Mouse (Mus musculus): ENCODE measurements around the gene Sema4b. TPM values are rescaled to one million over a fixed set of nuclear protein-coding genes. Genes with fewer than 3 reads are reported as not detected.
A peak's percentile ranks its signal among the peaks of the same experiment; 100 is the strongest.

The Sema4b gene
- total and polyA plus RNA-seq, 2 experiments from 2014 or later = 11.7 to 17.5 TPM

DNA sequence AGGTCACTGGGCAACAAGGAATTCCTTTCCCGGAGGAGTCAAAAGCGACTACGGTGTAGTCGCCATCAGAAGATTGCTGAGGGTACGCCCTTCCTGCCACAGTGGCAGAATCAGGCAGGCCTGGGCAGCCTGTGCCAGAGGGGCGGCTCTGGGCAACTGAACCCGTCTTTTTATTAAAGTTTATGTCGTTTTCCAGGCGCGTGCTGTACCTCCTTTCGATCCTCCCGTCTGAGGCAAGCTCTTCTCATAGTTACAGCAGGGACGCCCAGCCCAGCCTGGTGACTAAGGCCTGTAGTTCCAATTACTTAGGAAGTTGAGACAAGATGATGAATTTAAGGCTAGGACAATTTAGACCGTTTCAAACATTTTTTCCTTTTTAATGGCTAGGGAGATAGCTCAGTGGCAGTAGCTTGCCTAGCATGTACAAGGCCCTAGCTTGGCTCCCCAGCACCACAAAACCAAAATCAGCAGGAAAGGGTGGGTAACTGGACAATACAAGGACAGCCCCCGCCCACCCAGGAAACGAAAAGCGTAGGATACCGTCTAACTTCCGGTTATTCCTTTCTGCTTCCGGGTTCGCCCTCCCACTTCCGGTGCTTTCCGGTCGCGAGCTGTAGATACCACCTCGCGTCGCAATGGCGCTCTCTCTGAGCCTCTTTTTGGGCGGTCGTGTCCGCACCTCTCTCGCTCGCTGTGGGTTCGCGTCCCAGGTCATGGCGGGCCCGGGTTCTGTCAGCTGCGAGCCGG, 74.2 kb downstream of the Sema4b start, which contains the start of gene Ngrn:
Ngrn (plus strand) TSS at position 591 of the 747 bp plus-strand sequence.
- no peaks in the 10 kb centered on the region for H3K9me3 ChIP-seq (replicated peaks; ENCODE audit: control insufficient read depth, low read length)

DNA sequence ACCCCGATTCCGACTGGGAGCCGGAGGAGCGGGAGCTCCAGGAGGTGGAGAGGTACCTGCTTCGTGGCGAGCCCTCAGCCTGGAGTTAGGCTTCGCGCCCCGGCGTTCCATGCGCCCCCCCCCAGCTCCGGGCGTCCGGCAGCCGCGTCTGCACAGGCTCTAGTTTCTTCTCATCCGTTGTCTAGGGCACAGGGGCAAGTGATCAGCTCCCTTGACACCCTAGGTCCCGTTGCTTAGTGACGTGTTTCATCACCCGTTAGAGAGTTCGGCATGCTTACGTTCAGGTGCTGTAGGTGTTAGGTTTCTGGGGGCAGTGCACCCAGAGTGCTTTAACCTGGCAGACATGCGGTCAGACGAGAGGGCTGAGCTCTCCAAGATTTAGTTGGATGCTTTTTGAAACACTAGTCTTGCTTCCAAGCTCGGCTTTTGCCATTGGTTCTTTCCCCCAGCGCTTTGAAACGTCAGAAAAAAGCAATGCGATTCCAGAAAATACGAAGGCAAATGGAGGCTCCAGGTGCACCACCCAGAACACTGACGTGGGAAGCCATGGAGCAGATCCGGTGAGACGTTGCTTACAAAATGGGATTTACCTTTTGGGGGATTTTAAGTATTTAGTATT, 74.8 kb downstream of the Sema4b start:
- peaks cover 33% of the 10 kb centered on the region for H3K36me3 ChIP-seq (replicated peaks; ENCODE audit: control insufficient read depth, insufficient read depth, low read length)
- peak overlapping the region; percentile 85 for H3K9ac ChIP-seq (replicated peaks; ENCODE audit: low read depth, low read length)
- peak overlapping the region; percentile 80 for H3K4me3 ChIP-seq (ENCODE audit: low read depth, low read length)
- TF ChIP-seq EP300 (IDR thresholded peaks at IDR 0.05; ENCODE audit: low read depth) (no peak), CTCF (IDR thresholded peaks at IDR 0.05; ENCODE audit: low read depth) (no peak)
- peak overlapping the region; percentile 85 for H3K4me2 ChIP-seq (ENCODE audit: low read depth, low read length)
- H3K9me3 ChIP-seq (replicated peaks; ENCODE audit: control insufficient read depth, low read length) = no peaks in the 10 kb centered on the region
- DNase-seq (ENCODE audit: low spot score) (peak; percentile 17), ATAC-seq (ENCODE audit: insufficient read depth, low read depth) (no peak; the same call in 1 of the 2 replicates)
- WGBS = under 1% methylated on average over 32 of the region's 32 CpGs
- peaks cover 5% of the 10 kb centered on the region for H3K27me3 ChIP-seq (ENCODE audit: control insufficient read depth, insufficient read depth, low read length)
- peaks cover 8% of the 10 kb centered on the region for H3K4me1 ChIP-seq (ENCODE audit: control insufficient read depth, insufficient read depth)
- peak overlapping the region; percentile 85 for H3K27ac ChIP-seq (ENCODE audit: low read depth)

More for the DNA sequence above, 74.2 kb downstream of the Sema4b start, which contains the start of gene Ngrn:
- peak within 1 kb of the TSS; percentile 80 for H3K4me3 ChIP-seq (ENCODE audit: low read depth, low read length)
- 23% methylated on average over 40 of the region's 40 CpGs for WGBS
- DNase-seq (ENCODE audit: low spot score) (peak; percentile 88), ATAC-seq (ENCODE audit: insufficient read depth, low read depth) (peak; percentile 94)
- peak within 1 kb of the TSS; percentile 85 for H3K27ac ChIP-seq (ENCODE audit: low read depth)
- H3K27me3 ChIP-seq (ENCODE audit: control insufficient read depth, insufficient read depth, low read length) = peaks cover 5% of the 10 kb centered on the region
- 0 out of 2 replicates have a peak, but pooled peaks have one; percentile 61 for TF ChIP-seq EP300 (IDR thresholded peaks at IDR 0.05; ENCODE audit: low read depth)
- peak; percentile 29 for TF ChIP-seq CTCF (IDR thresholded peaks at IDR 0.05; ENCODE audit: low read depth)
- peak within 1 kb of the TSS; percentile 85 for H3K9ac ChIP-seq (replicated peaks; ENCODE audit: low read depth, low read length)
- peaks cover 8% of the 10 kb centered on the region for H3K4me1 ChIP-seq (ENCODE audit: control insufficient read depth, insufficient read depth)
- peak within 1 kb of the TSS; percentile 85 for H3K4me2 ChIP-seq (ENCODE audit: low read depth, low read length)
- peaks cover 26% of the 10 kb centered on the region for H3K36me3 ChIP-seq (replicated peaks; ENCODE audit: control insufficient read depth, insufficient read depth, low read length)

DNA sequence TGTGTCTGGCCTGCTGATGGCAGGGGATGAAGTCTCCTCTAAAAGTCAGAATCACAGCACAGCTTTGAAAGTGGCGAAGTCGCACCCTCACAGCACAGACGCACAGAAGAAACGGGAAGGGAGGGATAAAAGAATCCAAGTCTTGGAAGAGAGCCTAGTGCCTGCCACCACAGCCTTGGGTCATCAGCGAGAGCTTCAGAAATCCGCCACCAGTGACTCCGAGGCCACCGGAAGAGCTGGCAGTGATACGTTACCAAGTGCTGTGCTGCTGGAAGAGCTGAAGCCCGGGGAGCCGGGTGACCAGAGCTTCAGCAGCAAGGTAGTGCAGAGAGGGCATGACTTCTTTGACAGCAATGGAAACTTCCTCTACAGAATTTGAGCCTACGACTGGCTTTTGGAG, 78.0 kb downstream of the Sema4b start:
- Histone ChIP-seq H3K27me3 (ENCODE audit: control insufficient read depth, insufficient read depth, low read length) (peaks cover under 1% of the 10 kb centered on the region; the same call in 1 of the 2 replicates), H3K4me1 (ENCODE audit: control insufficient read depth, insufficient read depth) (peaks cover 16% of the 10 kb centered on the region), H3K4me2 (ENCODE audit: low read depth, low read length) (no peak overlapping the region), H3K9me3 (replicated peaks; ENCODE audit: control insufficient read depth, low read length) (no peaks in the 10 kb centered on the region), H3K4me3 (ENCODE audit: low read depth, low read length) (no peak overlapping the region), H3K36me3 (replicated peaks; ENCODE audit: control insufficient read depth, insufficient read depth, low read length) (peaks cover 38% of the 10 kb centered on the region), H3K9ac (replicated peaks; ENCODE audit: low read depth, low read length) (no peak overlapping the region), H3K27ac (ENCODE audit: low read depth) (no peak overlapping the region)
- TF ChIP-seq CTCF (IDR thresholded peaks at IDR 0.05; ENCODE audit: low read depth) (no peak), EP300 (IDR thresholded peaks at IDR 0.05; ENCODE audit: low read depth) (no peak)
- no peak for DNase-seq (ENCODE audit: low spot score)
- 88% methylated on average over 12 of the region's 12 CpGs for whole genome bisulfite sequencing
- no peak for ATAC-seq (ENCODE audit: insufficient read depth, low read depth)

DNA sequence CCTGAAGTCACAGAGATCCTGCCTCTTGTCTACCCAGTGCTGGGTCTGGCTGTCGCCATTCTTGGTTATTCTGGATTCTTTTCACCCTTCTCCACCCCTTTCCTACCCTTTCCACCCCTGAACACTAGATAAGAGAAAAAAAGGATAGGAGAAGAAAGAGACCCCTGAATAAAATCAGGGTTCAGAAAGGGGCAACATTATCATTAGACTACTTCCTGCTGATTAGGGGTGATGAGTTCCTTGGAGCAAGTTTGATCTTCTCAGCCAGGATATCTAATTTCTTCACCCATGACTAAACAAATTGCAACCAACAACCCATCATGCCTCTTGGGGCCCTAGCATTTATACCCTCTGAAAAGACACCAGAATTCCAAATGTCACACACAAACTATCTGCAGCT, 81.1 kb downstream of the Sema4b start:
- Histone ChIP-seq H3K27ac (ENCODE audit: low read depth) (no peak overlapping the region), H3K27me3 (ENCODE audit: control insufficient read depth, insufficient read depth, low read length) (no peaks in the 10 kb centered on the region), H3K4me1 (ENCODE audit: control insufficient read depth, insufficient read depth) (peaks cover 23% of the 10 kb centered on the region), H3K4me2 (ENCODE audit: low read depth, low read length) (no peak overlapping the region), H3K9me3 (replicated peaks; ENCODE audit: control insufficient read depth, low read length) (no peaks in the 10 kb centered on the region), H3K36me3 (replicated peaks; ENCODE audit: control insufficient read depth, insufficient read depth, low read length) (peaks cover 41% of the 10 kb centered on the region), H3K9ac (replicated peaks; ENCODE audit: low read depth, low read length) (no peak overlapping the region), H3K4me3 (ENCODE audit: low read depth, low read length) (no peak overlapping the region)
- ATAC-seq (ENCODE audit: insufficient read depth, low read depth) (no peak), DNase-seq (ENCODE audit: low spot score) (no peak)
- 55% methylated on average over 1 of the region's 1 CpGs for WGBS
- no peak for TF ChIP-seq EP300 (IDR thresholded peaks at IDR 0.05; ENCODE audit: low read depth)
- TF ChIP-seq CTCF (IDR thresholded peaks at IDR 0.05; ENCODE audit: low read depth) = no peak

DNA sequence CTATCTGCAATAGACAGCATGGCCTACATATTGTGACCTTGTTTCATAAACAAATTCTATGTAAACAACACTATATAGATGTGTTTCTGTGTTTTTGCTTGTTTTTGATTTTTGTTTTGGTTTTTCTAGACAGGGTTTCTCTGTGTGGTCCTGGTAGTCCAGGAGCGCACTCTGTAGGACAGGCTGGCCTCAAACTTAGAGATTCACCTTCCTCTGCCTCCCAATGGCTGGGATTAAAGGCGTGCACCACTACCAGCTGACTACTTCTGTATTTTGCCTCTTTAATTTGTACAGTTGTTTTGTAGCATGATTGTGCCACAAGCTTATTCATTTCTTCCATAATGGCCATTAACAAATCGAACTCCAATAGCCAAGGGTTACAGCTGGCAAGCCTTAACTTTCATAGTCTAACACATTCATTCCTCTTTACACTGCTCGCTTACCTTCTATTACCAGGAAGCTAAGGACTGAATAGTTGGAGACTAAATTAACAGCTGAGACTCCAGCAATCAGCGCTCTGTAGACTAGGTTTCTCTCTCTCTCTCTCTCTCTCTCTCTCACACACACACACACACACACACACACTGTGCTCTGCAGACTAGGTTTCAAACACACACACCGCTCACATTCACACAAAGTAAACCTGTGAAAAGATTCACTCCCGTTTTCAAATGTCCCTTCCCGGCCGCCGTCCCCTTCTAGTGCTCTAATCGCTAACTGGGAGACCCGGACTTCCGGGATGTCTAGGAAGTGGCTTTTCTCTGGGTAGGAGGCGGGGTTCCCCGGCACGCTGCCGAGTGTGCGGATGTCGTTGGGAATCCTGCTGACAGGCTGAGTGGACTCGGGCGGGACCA, 82.5 kb downstream of the Sema4b start, which contains the start of gene Vps33b:
Vps33b (plus strand) TSS at position 753 of the 854 bp plus-strand sequence.
- TF ChIP-seq EP300 (IDR thresholded peaks at IDR 0.05; ENCODE audit: low read depth) (no peak), CTCF (IDR thresholded peaks at IDR 0.05; ENCODE audit: low read depth) (no peak)

More for the DNA sequence above, 82.5 kb downstream of the Sema4b start, which contains the start of gene Vps33b:
- H3K27ac ChIP-seq (ENCODE audit: low read depth) = peak within 1 kb of the TSS; percentile 85
- peaks cover 23% of the 10 kb centered on the region for H3K4me1 ChIP-seq (ENCODE audit: control insufficient read depth, insufficient read depth)
- DNase-seq (ENCODE audit: low spot score) = peak; percentile 91
- H3K36me3 ChIP-seq (replicated peaks; ENCODE audit: control insufficient read depth, insufficient read depth, low read length) = peaks cover 37% of the 10 kb centered on the region
- peak within 1 kb of the TSS; percentile 83 for H3K4me2 ChIP-seq (ENCODE audit: low read depth, low read length)
- peak; percentile 90 for ATAC-seq (ENCODE audit: insufficient read depth, low read depth)
- 4% methylated on average over 21 of the region's 21 CpGs for WGBS
- H3K27me3 ChIP-seq (ENCODE audit: control insufficient read depth, insufficient read depth, low read length) = no peaks in the 10 kb centered on the region
- H3K9me3 ChIP-seq (replicated peaks; ENCODE audit: control insufficient read depth, low read length) = no peaks in the 10 kb centered on the region
- peak within 1 kb of the TSS; percentile 73 for H3K4me3 ChIP-seq (ENCODE audit: low read depth, low read length)
- peak within 1 kb of the TSS; percentile 56 for H3K9ac ChIP-seq (replicated peaks; ENCODE audit: low read depth, low read length)

All from heart, postnatal 0 days (tissue).